Mouse (Mus musculus) lung, embryonic 14.5 days (tissue): ENCODE results near the gene Anapc10. TPM values are rescaled to one million over a fixed set of nuclear protein-coding genes. Genes with fewer than 3 reads are reported as not detected.
A peak's percentile ranks its signal among the peaks of the same experiment; 100 is the strongest.

ENCODE experiments used
- ATAC-seq: fragments of 200-750 bp; cut with Nextera tagmentation; 2 replicates; pipeline ENCODE4 v1.8.0; 2017; ENCODE audit warnings: mild to moderate bottlenecking, moderate TSS enrichment, moderate library complexity; ENCODE audit not compliant: insufficient read depth
- DNase-seq: peaks from one replicate; pipeline ENCODE4 v3.0.0-alpha.2; 2015
- H3K27ac ChIP-seq: fragments of 300-500 bp; sonication (generic); 2 replicates; pipeline ENCODE4 v1.5.1; 2014; ENCODE audit warnings: low read depth, mild to moderate bottlenecking, moderate library complexity
- H3K27me3 ChIP-seq: fragments of 300-500 bp; sonication (generic); 2 replicates; pipeline ENCODE4 v1.6.1; 2014; ENCODE audit warnings: low read length, control low read depth; ENCODE audit not compliant: insufficient read depth
- H3K36me3 ChIP-seq: fragments of 300-500 bp; sonication (generic); 2 replicates; pipeline ENCODE4 v1.6.1; 2014; ENCODE audit warnings: control low read depth; ENCODE audit not compliant: insufficient read depth
- H3K4me1 ChIP-seq: fragments of 300-500 bp; sonication (generic); 2 replicates; pipeline ENCODE4 v1.6.1; 2014; ENCODE audit warnings: antibody characterized with exemption, control low read depth; ENCODE audit not compliant: insufficient read depth
- H3K4me2 ChIP-seq: fragments of 300-500 bp; sonication (generic); 2 replicates; pipeline ENCODE4 v1.6.1; 2014; ENCODE audit warnings: mild to moderate bottlenecking
- H3K4me3 ChIP-seq: fragments of 300-500 bp; sonication (generic); 2 replicates; pipeline ENCODE4 v1.5.1; 2014; ENCODE audit warnings: low read depth, low read length
- H3K9ac ChIP-seq: fragments of 300-500 bp; sonication (generic); 2 replicates; pipeline ENCODE4 v1.6.1; 2014
- H3K9me3 ChIP-seq: fragments of 300-500 bp; sonication (generic); 2 replicates; pipeline ENCODE4 v1.6.1; 2016; ENCODE audit warnings: low read depth, low read length, control low read depth
- CTCF ChIP-seq: IDR thresholded peaks from 2 replicates; pipeline ENCODE4 v1.5.1; 2016; ENCODE audit warnings: antibody characterized with exemption, low read depth
- WGBS: fragments of 180-500 bp; shearing (Covaris S2); extraction: QIAGEN DNeasy Blood & Tissue Kit; methylation state at CpG from one replicate; pipeline ENCODE4 v1.1.7; 2014; 5-methylcytosine and 5-hydroxymethylcytosine counted together
- polyA plus RNA-seq: library from polyadenylated mRNA; unstranded; fragments of >200 nt; fragmentation: Nextera tagmentation; extraction: Ambion mirVana; gene quantifications from 2 replicates; pipeline ENCODE4 v1.2.1, GENCODE M21; 2014

Gene Anapc10
- polyA plus RNA-seq, 1 experiment from 2014 or later: 38.7 TPM

- Histone ChIP-seq H3K4me1 (no peaks in the 10 kb centered on the region), H3K36me3 (peaks cover 91% of the 10 kb centered on the region), H3K9me3 (no peaks in the 10 kb centered on the region), H3K9ac (no peak overlapping the region), H3K27ac (no peak overlapping the region), H3K4me3 (no peak overlapping the region), H3K4me2 (no peak overlapping the region), H3K27me3 (no peaks in the 10 kb centered on the region)
- 73% methylated on average over 2 of the region's 2 CpGs for WGBS
- ATAC-seq: no peak
- no peak for DNase-seq
- TF ChIP-seq CTCF: no peak
Measured at GRCm38 (mm10) chr8:79692531-79692930, 19.1 kb upstream of the Anapc10 start.

GRCm38 (mm10) chr8:79706687-79707086 is 4.9 kb upstream of the Anapc10 start:
- H3K27me3 ChIP-seq: no peaks in the 10 kb centered on the region
- DNase-seq (no peak), ATAC-seq (no peak)
- TF ChIP-seq CTCF: no peak
- H3K4me2 ChIP-seq: no peak overlapping the region
- 89% methylated on average over 3 of the region's 3 CpGs for WGBS
- peaks cover 48% of the 10 kb centered on the region for H3K36me3 ChIP-seq
- H3K9ac ChIP-seq: no peak overlapping the region
- no peaks in the 10 kb centered on the region for H3K4me1 ChIP-seq
- no peak overlapping the region for H3K27ac ChIP-seq
- no peak overlapping the region for H3K4me3 ChIP-seq
- no peaks in the 10 kb centered on the region for H3K9me3 ChIP-seq

- Histone ChIP-seq H3K4me3 (peak overlapping the region; percentile 92), H3K4me1 (no peaks in the 10 kb centered on the region), H3K9me3 (no peaks in the 10 kb centered on the region), H3K4me2 (peak overlapping the region; percentile 70), H3K9ac (no peak overlapping the region), H3K27ac (no peak overlapping the region), H3K36me3 (peaks cover 17% of the 10 kb centered on the region), H3K27me3 (no peaks in the 10 kb centered on the region)
- no peak for DNase-seq
- 40% methylated on average over 6 of the region's 6 CpGs for WGBS
- ATAC-seq: no peak
- TF ChIP-seq CTCF: no peak
Measured at GRCm38 (mm10) chr8:79712676-79713075, 1.1 kb downstream of the Anapc10 start.

- Histone ChIP-seq H3K9ac (no peak overlapping the region), H3K36me3 (peaks cover 42% of the 10 kb centered on the region), H3K4me1 (no peaks in the 10 kb centered on the region), H3K27ac (no peak overlapping the region), H3K27me3 (no peaks in the 10 kb centered on the region), H3K4me3 (no peak overlapping the region), H3K4me2 (no peak overlapping the region), H3K9me3 (no peaks in the 10 kb centered on the region)
- no peak for ATAC-seq
- TF ChIP-seq CTCF: no peak
- no peak for DNase-seq
Measured at GRCm38 (mm10) chr8:79721537-79721936, 9.9 kb downstream of the Anapc10 start.

- Histone ChIP-seq H3K9me3 (no peaks in the 10 kb centered on the region), H3K4me1 (no peaks in the 10 kb centered on the region), H3K4me2 (no peak overlapping the region), H3K4me3 (no peak overlapping the region), H3K27ac (no peak overlapping the region), H3K27me3 (no peaks in the 10 kb centered on the region), H3K36me3 (peaks cover 32% of the 10 kb centered on the region; the same call in 1 of the 2 replicates), H3K9ac (no peak overlapping the region)
- DNase-seq: no peak
- TF ChIP-seq CTCF: no peak
- ATAC-seq: no peak
Measured at GRCm38 (mm10) chr8:79723308-79723707, 11.7 kb downstream of the Anapc10 start.

- no peak for TF ChIP-seq CTCF
- no peak overlapping the region for H3K4me3 ChIP-seq
- no peak overlapping the region for H3K4me2 ChIP-seq
- no peaks in the 10 kb centered on the region for H3K27me3 ChIP-seq
- ATAC-seq (no peak), DNase-seq (no peak)
- H3K9me3 ChIP-seq: no peaks in the 10 kb centered on the region
- no peak overlapping the region for H3K27ac ChIP-seq
- H3K4me1 ChIP-seq: no peaks in the 10 kb centered on the region
- 66% methylated on average over 3 of the region's 3 CpGs for WGBS
- peaks cover 34% of the 10 kb centered on the region; the same call in 1 of the 2 replicates for H3K36me3 ChIP-seq
- H3K9ac ChIP-seq: no peak overlapping the region
Measured at GRCm38 (mm10) chr8:79724589-79724988, 13.0 kb downstream of the Anapc10 start.

GRCm38 (mm10) chr8:79727900-79728299 is 16.3 kb downstream of the Anapc10 start:
- H3K27ac ChIP-seq: no peak overlapping the region
- no peak overlapping the region for H3K4me3 ChIP-seq
- peaks cover 18% of the 10 kb centered on the region; the same call in 1 of the 2 replicates for H3K36me3 ChIP-seq
- no peaks in the 10 kb centered on the region for H3K27me3 ChIP-seq
- no peak for ATAC-seq
- WGBS: 95% methylated on average over 1 of the region's 1 CpGs
- no peak overlapping the region for H3K9ac ChIP-seq
- H3K9me3 ChIP-seq: no peaks in the 10 kb centered on the region
- peak; percentile 30 for DNase-seq
- H3K4me2 ChIP-seq: no peak overlapping the region
- TF ChIP-seq CTCF: peak; percentile 13; the same call in 1 of the 2 replicates
- H3K4me1 ChIP-seq: no peaks in the 10 kb centered on the region

GRCm38 (mm10) chr8:79734304-79734703 is 22.7 kb downstream of the Anapc10 start:
- no peak overlapping the region for H3K9ac ChIP-seq
- no peaks in the 10 kb centered on the region for H3K9me3 ChIP-seq
- TF ChIP-seq CTCF: peak; percentile 83
- no peak overlapping the region for H3K27ac ChIP-seq
- H3K4me1 ChIP-seq: no peaks in the 10 kb centered on the region
- ATAC-seq (peak; percentile 73; the same call in 1 of the 2 replicates), DNase-seq (peak; percentile 90)
- peaks cover 9% of the 10 kb centered on the region; the same call in 1 of the 2 replicates for H3K36me3 ChIP-seq
- H3K4me2 ChIP-seq: no peak overlapping the region
- no peaks in the 10 kb centered on the region for H3K27me3 ChIP-seq
- no peak overlapping the region for H3K4me3 ChIP-seq
- 7% methylated on average over 2 of the region's 2 CpGs for WGBS
